Mouse (Mus musculus) heart, adult 2 months (tissue): ENCODE measurements around the gene Atrip.

Source experiments
- CTCF ChIP-seq: fragments of 200-600 bp; IDR thresholded peaks from 2 replicates; pipeline ENCODE4 v1.8.1; 2022; ENCODE audit warnings: antibody characterized with exemption, mild to moderate bottlenecking, moderate library complexity
- EP300 ChIP-seq: fragments of 200-500 bp; IDR thresholded peaks from 2 replicates; pipeline ENCODE4 v1.6.1; 2011; ENCODE audit warnings: low read depth, low read length, control low read depth; ENCODE audit not compliant: insufficient read depth
- POLR2A ChIP-seq: fragments of 200-500 bp; IDR thresholded peaks from 2 replicates; pipeline ENCODE4 v1.6.1; 2011; ENCODE audit warnings: mild to moderate bottlenecking, low read depth, low read length, control low read depth; ENCODE audit not compliant: insufficient read depth

DNA sequence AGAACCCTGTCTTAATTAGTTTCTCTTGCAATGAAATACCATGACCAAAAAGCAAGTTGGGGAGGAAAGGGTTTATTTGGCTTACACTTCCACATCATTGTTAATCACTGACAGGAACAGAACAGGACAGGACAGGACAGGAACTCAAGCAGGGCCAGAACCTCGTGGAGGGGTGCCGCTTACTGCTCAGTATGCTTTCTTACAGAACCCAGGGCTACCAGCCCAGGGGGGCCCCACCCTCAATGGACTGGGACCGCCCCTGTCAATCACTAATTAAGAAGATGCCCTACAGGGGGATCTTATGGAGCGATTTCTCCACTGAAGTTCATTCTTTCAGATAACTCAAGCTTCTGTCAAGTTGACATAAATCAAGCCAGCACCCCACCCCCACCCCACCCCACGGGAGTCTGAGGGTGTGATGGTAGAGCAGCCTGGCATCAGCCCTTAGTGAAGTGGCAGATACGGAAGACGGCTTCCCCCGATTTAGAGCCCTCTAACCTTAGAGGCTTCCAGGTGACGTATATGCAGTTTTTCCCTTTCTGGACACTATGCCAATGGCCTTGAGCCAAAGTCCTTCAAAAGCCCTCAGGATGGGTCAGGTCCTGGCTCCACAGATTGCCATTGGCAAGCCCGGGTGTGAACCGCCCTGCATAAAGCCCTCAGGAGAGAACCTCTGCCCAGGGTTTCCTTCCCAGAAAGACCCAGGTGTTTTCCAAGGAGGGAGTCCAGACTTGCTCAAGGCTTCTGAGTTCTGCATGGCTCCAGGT is 20.0 kb upstream of the Atrip start:
- TF ChIP-seq POLR2A: no peak
- no peak for TF ChIP-seq CTCF
- TF ChIP-seq EP300: no peak
